Mouse (Mus musculus) ovary, postnatal 10 days (tissue): ENCODE data around the gene Rsl24d1.
A peak's percentile ranks its signal among the peaks of the same experiment; 100 is the strongest.
"Not testable (repeated sequence)": the region's sequence is repeated elsewhere in the genome, so short reads cannot be mapped to it uniquely, and the experiment has no call there.

Experiments
- DNase-seq: peaks from one replicate; pipeline ENCODE4 v3.0.0; 2022; ENCODE audit warnings: low spot score

The Rsl24d1 gene

DNA sequence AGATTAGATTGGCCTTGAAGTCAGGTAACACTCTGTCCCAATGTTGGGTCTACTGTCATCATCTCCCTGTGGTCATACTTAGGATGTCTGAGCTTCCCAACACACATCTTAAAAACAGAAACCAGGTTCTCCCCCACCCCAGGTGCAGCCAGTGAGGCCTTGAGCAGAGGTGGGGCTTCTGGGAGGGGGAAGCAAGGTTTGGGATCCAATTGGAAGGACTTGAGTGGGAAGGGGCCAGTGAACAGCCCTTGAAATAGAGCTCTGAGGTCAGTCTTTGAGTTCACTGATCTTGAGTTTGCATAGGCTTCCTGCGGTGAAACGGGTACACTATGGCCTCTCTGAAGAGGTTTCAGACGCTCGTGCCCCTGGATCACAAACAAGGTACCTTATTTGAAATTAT lies 11.0 kb upstream of the Rsl24d1 start, which contains the start of gene Gm20509:
Gene Gm20509 (plus strand): TSS at position 290 of the 400 bp plus-strand sequence.
- no peak for DNase-seq

- DNase-seq = peak; percentile 15
Measured at GRCm38 (mm10) chr9:73103159-73103879, 9.9 kb upstream of the Rsl24d1 start.

DNA sequence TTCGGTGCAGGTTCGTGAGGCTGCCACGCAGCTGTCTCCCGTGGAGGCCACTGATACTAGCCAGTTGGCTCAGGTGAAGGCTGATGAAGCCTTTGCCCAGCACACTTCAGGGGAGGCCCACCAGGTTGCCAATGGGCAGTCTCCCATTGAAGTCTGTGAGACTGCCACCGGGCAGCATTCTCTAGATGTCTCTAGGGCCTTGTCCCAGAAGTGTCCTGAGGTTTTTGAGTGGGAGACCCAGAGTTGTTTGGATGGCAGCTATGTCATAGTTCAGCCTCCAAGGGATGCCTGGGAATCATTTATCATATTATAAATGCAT lies 9.4 kb upstream of the Rsl24d1 start:
- DNase-seq = no peak

DNA sequence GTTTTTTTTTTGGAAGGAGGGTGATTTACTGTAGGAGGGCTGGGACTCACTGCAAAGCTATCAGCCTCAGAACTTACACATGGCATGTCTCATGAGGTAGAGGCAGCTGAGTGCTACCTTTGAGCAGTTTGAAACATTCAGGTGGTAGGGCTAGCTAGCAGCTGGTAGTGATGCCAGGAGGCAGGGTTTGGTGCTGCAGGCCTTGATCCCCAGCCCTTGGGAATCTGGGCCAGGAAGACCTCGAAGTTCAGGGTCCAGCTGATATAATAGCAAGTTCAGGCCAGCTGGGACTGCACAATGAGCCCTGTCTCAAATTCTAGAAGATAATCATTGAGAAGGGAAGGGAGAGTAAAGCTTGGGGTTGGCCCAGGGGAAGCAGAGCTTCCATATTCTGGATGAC lies 8.1 kb upstream of the Rsl24d1 start:
- DNase-seq = no peak

GRCm38 (mm10) chr9:73105771-73106170 lies 7.5 kb upstream of the Rsl24d1 start:
- DNase-seq = no peak

DNA sequence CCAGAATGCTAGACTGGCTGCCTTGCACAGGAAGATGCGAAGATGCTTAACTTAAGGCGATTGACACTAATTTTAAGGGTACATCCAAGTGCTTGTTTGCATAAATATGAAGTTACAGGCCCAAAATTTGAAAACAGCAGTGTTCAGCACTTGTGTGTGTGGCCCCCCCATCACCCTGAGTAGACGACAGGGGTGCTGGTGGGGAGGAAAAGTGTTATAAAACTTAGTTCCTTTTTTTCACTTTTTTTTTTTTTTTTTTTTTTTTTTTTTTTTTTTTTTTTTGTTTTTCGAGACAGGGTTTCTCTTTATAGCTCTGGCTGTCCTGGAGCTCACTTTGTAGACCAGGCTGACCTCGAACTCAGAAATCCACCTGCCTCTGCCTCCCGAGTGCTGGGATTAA lies 3.5 kb downstream of the Rsl24d1 start:
- DNase-seq = not testable (repeated sequence)

GRCm38 (mm10) chr9:73118012-73118411 lies 4.8 kb downstream of the Rsl24d1 start:
- no peak for DNase-seq

- no peak for DNase-seq
Measured at GRCm38 (mm10) chr9:73121735-73122134, 8.5 kb downstream of the Rsl24d1 start.

DNA sequence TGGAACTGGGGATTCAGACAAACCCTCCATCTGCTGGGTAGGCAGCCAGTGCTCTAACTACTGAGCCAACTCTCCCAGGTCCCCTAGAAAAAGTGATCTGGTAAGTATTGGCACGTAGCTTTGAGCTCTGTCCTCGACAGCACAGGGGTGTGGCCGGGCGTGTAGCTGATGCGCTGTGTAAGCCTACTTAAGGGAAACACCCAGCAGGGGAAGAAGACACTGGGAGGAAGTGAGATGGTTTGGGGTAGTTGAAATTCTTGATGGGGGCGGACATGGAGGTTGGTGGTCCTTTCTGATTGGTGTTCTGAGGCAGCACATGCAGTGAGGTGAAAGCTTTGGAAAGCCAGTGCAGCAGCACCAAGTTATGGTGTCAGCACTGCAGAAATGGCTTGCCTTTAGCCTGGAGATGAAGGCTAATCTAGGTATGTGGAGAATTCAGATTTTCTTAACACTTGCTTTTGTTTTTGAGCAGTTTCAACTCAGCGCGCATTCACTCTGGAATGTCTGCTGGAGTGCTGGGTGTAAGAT lies 11.9 kb downstream of the Rsl24d1 start:
- no peak for DNase-seq

DNA sequence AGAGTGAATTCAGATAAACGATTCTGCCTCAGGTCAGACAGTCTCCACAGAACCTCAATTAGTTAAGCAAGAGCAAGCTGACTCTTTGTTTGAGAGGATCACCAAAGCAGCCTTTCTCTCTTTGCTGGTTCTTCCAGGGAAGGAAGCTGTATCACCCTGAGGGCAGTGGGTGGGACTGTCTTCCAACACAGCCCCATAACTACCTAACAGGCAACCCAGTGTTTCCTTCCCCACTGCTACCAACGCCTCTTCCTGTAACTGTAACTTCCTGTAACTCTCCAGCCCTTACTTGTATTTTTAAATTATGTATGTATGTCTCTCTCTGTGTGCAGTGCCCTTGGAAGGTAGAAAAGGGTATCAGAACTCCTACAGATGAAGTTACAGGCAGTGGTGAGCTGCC lies 14.2 kb downstream of the Rsl24d1 start:
- no peak for DNase-seq

- no peak for DNase-seq
Measured at GRCm38 (mm10) chr9:73129875-73130274, 16.6 kb downstream of the Rsl24d1 start.

GRCm38 (mm10) chr9:73130529-73130928 lies 17.3 kb downstream of the Rsl24d1 start:
- DNase-seq = no peak

DNA sequence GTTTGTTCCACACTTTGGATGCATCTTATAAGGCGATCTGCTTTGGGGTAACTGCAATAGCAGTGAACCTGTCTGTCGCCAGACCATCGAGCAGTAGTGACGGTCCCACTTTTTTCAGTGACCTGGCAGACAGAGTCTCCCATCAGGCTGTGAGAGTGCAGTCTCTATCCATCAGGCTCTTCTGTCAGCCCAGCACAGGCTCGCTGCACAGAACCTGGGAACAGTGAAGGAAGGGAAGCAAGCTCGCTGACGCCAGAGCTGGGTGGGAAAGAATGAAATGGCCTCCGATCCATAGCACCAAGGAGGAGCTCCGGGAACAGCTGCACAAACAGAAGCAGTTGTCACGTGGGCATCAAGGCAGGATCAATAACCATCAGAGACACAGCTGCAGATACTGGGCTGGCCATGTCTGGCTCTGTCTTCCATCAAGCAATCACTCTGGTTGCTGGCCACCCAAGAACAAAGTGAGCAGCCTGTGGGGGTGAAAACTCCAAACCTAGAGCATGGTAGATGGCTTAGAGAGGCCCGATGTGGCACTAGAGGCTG lies 24.2 kb downstream of the Rsl24d1 start:
- DNase-seq = no peak

DNA sequence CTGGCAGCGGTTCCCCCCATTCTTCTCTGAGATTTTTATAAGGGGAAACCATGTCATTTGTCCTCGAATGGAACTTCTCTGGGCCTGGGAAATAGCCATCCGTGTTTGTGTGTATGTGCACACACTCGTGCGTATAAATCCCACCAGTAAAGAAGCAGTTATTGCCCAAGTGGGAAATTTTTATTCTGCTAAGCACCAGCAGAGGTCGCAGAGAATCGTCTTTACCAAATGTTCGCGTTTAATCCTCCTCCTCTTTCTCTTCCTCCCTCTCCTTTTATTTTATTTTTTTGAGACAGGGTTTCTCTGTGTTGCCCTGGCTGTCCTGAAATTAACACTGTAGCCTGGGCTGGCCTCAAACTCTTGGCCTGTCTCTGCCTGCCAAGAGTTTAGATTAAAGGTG lies 41.1 kb downstream of the Rsl24d1 start:
- no peak for DNase-seq

DNA sequence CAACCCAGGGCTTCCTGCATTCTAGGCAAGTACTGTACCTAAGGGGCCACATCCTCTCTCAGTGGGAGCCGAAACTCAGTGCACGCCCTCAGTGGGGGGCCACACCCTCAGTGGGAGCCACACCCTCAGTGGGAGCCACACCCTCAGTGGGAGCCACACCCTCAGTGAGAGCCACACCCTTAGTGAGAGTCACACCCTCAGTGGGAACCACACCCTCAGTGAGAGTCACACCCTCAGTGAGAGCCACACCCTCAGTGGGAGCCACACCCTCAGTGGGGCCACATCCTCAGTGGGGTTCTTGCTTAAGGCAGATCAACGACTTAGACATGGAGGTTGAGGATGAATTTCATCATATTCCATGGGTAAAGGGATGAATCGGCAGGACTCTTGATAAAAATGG lies 44.7 kb downstream of the Rsl24d1 start:
- DNase-seq = no peak

- DNase-seq = no peak
Measured at GRCm38 (mm10) chr9:73159265-73159664, 46.0 kb downstream of the Rsl24d1 start.

DNA sequence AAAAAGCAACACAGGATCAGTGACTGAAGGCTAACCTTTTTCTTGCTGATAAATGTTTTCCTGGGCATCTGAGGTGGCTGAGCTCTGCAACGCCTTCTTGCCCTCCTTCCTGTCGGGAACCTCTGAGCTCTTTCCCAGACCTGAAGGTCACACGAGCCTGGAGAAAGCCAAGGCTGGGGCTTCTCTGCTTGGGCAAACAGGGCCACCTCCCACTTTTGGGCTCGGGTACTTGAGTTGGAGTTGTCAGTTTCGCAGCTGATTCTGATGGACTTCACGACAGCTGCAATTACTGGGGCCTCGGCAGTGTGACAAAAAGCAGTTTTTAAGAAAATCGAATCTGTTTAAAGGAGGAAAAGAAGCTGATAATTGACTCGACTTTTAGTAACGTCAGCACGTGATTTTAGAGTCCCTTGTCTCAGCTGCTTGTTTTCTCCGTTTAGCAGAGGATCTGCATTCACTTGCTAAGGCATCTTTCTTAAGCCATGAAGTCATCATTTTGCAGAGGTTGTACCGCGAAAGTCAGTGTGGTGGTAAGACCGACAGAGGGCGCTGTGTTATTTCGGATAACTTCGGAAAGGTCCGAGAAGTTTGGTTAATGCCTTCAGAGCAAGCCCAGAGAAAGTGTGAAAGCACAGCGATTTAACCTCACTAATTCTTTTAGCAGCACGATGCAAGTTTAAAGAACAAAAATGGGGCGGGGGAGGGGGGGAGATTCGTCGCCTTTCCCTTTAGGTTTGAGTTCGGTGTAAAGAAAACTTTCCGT lies 49.5 kb downstream of the Rsl24d1 start:
- DNase-seq = peak; percentile 64

DNA sequence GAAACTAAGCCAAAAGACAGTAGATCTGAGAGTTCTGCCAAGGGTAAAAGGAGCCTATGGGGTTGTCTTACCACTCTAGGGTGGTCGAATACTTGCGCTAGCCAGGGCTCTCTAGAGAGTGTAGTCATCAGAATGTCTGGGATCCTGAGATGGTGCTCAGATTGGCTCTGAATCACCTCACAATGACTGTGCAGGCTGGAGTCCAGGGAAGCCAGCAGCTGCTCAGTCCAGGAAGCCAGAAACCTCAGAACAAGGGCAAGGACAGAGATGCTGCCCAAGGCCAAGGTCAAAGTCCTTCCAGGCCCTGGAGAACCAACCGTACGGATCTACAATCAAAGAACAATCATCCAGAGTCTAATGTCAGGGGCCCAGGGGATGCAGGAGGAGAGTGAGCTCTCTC lies 52.4 kb downstream of the Rsl24d1 start:
- no peak for DNase-seq
